Mouse (Mus musculus) Patski (cell line): ENCODE data around the gene Nrxn3. TPM values are rescaled to one million over a fixed set of nuclear protein-coding genes. Genes with fewer than 3 reads are reported as not detected.

Experiments used
- ATAC-seq: fragments of 100-300 bp; one replicate; pipeline ENCODE4 v1.8.0; 2021
- CTCF ChIA-PET: fragments of 350-600 bp; sonication (Branson Sonifier 250); formaldehyde crosslinking; loops from one replicate; lab custom pipeline; 2022; ENCODE audit warnings: inconsistent platforms; lab: Charles Lee
- POLR2A ChIA-PET: fragments of 350-600 bp; sonication (Branson Sonifier 250); formaldehyde crosslinking; loops from one replicate; lab custom pipeline; 2022; ENCODE audit warnings: antibody characterized with exemption, inconsistent platforms; lab: Charles Lee
- DNase-seq: peaks from one replicate; pipeline ENCODE4 v3.0.0-alpha.2; 2011; ENCODE audit warnings: low read depth, low spot score
- H3K27me3 ChIP-seq: fragments of 371-371 bp; one replicate; pipeline ENCODE4 v1.5.1; 2021
- CTCF ChIP-seq: fragments of 100-300 bp; IDR thresholded peaks from one replicate; pipeline ENCODE4 v1.5.1; 2021
- in situ Hi-C: fragments of 300-500 bp; cut with MboI; formaldehyde crosslinking; loops from 3 replicates; pipeline ENCODE4 v1.11.1; 2018; ENCODE audit warnings: low pct_unique_long_range_greater_than_20kb, mixed read lengths
- polyA plus RNA-seq: library from polyadenylated mRNA; unstranded; gene quantifications from one replicate; pipeline ENCODE4 v1.2.3, GENCODE M21; 2021

Nrxn3 gene
- polyA plus RNA-seq, 1 experiment from 2014 or later, result not detected

DNA sequence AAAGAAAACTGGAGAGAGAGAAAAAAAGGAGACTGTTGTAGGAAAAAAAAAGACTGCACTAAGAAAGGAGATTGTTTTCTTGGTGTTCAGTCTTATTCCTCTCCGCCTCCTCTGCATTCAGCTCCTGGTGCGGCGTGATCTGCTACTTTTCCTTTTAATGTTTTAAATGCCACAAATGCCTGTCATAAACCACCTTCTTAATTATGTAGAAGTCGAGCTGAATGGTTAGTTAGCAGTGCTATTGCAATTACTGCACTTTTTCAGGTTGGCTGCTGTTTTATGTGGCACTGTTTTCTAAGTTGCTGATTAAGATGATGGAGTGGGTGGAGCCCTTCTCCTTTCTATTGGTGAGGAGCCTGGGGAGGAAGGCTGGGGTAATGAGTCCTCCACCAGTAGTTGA lies 1131.7 kb downstream of the Nrxn3 start:
- CTCF ChIA-PET, result no interaction called here

DNA sequence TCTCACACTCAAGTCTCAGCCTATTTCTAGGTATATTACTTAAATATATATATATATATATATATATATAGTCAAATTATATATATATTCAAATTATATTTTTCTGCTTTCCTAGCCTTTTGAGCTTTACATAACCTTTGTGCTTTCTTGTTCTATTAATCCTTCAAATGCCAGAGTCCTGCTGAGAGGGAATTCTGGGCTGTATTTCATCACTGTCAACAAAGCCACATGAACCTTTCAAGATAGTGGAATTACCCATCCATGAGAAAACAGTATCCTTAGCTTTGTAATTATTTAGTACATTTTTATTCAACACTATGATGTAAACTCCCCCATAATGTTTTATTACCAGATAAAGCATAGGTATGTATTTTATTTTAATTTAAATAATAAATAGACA lies 1144.4 kb downstream of the Nrxn3 start:
- no peak for TF ChIP-seq CTCF
- in situ Hi-C loops, result no loop called here
- ATAC-seq, result no peak
- no peak for DNase-seq
- no peaks in the 10 kb centered on the region for H3K27me3 ChIP-seq
- CTCF ChIA-PET, result no interaction called here
- POLR2A ChIA-PET, result no interaction called here

More for the DNA sequence above, 1131.7 kb downstream of the Nrxn3 start:
- in situ Hi-C loops, result no loop called here
- POLR2A ChIA-PET, result no interaction called here
- H3K27me3 ChIP-seq, result no peaks in the 10 kb centered on the region
- no peak for TF ChIP-seq CTCF
- no peak for ATAC-seq
- DNase-seq, result no peak

DNA sequence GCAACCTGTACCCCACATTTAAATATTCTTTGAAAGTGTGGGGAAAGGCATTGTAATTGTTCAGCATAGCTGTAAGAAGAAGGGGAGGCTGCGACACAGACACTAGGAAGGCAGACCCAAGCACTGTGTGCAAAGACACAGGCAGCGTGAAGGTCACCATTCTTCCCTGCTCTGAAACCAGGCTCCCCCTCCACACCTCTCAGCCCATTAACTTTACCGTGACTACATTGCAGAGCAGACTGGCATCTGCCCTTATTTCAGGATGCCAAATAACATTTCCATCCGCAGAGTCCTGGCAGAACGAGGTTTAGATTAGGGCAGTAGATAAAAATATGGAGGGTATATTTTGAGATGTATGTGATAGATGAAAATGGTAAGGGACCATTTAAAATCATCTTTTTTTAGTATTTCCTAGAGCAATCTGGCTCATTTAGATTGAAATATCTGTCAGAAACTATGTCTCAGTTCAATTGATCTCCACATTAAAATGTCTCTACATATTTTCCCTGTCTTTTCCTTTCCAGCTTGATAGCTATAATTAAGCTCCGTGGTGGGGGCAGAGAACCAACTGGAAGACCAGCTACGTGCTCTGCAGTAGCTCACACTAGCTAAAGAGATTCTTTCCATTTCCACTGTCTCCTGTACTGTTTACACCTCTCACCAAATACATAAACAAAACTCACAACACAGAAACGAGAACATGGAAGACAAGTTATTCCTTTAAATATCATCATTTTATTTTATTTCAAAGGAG lies 1160.1 kb downstream of the Nrxn3 start:
- no peak for DNase-seq
- no peak for TF ChIP-seq CTCF
- ChIA-PET CTCF (no interaction called here), POLR2A (no interaction called here)
- H3K27me3 ChIP-seq, result no peaks in the 10 kb centered on the region
- ATAC-seq, result no peak
- in situ Hi-C loops, result no loop called here

DNA sequence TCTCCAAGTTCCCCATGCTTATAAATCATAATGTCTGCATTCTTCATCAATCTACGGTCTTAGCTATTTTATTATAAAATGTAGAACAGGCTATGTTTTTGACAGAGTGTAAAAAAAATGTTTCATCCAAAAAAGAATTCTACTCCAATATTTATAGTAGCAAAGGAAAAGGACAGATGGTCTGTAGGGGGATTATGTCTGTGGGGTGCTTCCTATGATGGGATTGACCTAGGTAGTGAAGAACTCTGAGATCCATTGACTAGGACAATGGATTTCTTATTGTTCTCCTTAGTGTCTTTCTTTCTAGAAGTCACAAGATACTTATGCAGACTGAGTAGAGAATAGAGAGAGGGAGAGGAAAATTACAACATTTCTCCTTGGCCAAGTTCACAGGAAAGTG lies 1161.9 kb downstream of the Nrxn3 start:
- ATAC-seq, result no peak
- DNase-seq, result no peak
- no peaks in the 10 kb centered on the region for H3K27me3 ChIP-seq
- POLR2A ChIA-PET, result no interaction called here
- TF ChIP-seq CTCF, result no peak
- CTCF ChIA-PET, result no interaction called here
- in situ Hi-C loops, result no loop called here

DNA sequence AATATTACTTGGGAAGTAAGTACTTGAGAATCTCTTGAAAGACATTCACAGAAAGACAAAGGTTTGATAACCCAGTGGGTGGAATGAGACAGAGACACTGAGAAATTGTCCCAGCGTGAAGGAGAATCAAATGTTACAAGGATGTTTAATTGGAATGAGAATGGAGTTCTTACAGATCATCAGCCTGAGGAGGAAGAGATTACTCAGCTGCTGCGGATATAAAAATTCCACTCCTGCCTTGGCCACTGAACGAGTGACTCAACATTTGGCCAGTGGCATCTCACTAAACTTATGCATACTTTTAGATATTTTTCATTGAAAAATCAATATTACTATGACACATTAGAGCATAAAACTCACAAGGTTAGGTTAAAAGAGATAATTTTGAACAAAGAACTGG lies 1166.0 kb downstream of the Nrxn3 start:
- CTCF ChIA-PET, result no interaction called here
- POLR2A ChIA-PET, result no interaction called here
- DNase-seq (no peak), ATAC-seq (no peak)
- TF ChIP-seq CTCF, result no peak
- in situ Hi-C loops, result no loop called here
- H3K27me3 ChIP-seq, result no peaks in the 10 kb centered on the region

DNA sequence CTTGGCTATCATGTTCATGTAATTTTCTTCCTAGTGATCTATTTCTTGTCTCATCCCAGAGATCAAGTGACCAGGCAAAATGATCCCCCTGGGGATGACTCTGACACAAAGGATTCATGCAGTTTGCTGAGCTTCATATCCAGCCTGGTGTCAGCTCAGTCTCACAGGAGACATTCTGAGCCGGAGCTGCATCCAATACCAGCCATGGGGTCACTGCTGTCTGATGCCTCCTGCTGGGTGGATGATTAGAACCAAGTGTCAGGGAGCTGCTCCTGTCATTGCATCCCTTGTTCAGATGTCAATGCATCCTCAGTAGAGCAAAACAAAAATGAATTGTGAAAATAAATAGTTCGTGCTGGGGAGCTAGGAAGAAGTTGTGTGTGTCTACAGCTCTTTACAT lies 1174.2 kb downstream of the Nrxn3 start:
- DNase-seq (no peak), ATAC-seq (no peak)
- CTCF ChIA-PET, result interaction anchor here (1.7 kb wide), 1 partner anchor 27 kb away, joined by 3 read pairs; no protein-coding TSS in a partner anchor
- H3K27me3 ChIP-seq, result no peaks in the 10 kb centered on the region
- POLR2A ChIA-PET, result no interaction called here
- in situ Hi-C loops, result no loop called here
- no peak for TF ChIP-seq CTCF

DNA sequence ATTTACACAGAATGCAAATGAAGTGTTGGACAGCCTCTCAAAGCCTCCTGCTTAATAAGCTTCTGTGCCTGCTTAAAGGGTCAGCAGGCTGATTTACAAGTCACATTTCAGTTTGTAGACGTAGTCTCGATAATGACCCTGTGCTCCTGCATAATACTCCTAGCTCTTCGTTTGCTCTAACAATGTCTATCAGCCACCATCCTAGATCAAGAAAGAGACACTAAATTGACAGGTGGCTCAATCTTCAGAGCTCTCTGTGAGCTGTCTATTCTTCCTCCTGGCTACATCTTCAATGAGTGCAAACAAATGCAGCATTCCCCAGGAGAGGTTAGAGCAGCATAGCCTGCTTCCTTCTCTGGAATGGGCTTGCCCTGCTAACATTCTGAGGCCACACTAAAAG lies 1186.9 kb downstream of the Nrxn3 start:
- POLR2A ChIA-PET, result no interaction called here
- CTCF ChIA-PET, result interaction anchor here (1.2 kb wide), 1 partner anchor 9 kb away, joined by 3 read pairs; no protein-coding TSS in a partner anchor
- ATAC-seq (no peak), DNase-seq (no peak)
- H3K27me3 ChIP-seq, result peaks cover 5% of the 10 kb centered on the region
- no peak for TF ChIP-seq CTCF
- in situ Hi-C loops, result no loop called here

DNA sequence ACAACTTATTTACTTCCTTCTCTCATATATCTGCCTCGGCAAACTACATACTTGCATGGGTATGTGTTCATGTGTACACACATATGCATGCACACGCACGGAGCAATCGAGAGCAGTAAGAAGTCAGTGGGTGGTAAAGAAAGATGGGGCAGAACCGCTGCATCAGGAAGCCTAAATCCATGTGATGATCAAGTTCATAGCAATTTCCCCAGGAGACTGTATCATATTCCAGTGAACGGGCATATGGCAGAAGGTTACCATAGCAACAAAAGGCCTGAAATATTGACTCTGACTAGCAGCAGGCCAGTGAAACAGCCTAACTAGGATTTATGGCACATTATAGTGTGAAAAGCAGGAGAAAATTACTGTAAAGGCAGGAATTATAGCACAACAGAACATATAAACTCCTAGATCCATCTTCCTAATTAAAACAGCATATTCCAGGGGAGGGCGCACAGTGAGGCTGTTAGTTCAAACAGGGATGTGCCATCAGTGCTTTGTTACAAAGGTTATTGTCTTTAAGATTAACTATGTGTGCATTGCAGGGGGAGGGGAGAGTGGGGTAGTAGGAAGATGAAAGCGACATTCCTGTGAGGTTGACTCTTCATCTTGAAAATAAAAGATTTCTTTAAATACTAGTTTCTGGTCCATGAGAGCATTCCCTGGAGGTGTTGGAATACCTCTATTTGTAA lies 1195.6 kb downstream of the Nrxn3 start:
- POLR2A ChIA-PET, result no interaction called here
- no peak for DNase-seq
- in situ Hi-C loops, result no loop called here
- no peaks in the 10 kb centered on the region for H3K27me3 ChIP-seq
- TF ChIP-seq CTCF, result no peak
- ATAC-seq, result no peak
- CTCF ChIA-PET, result no interaction called here

DNA sequence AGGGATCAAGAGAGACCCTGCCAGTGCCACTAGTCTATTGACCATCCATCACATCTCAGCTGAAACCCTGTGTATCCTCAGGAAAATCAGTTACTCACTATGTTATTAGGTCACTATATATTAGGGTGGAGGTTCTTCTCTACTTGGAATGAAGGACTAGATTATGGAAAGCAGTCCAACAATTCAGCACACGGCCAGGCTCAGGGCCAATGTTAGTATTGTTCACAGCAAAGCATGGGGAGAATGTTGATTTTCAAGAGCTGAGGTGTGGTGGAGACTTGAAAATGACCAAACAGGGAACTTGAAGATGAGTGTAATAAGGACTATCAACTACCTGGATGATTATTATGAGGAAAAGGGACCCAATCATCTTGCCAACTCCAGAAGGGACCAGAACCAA lies 1209.7 kb downstream of the Nrxn3 start:
- ChIA-PET POLR2A (no interaction called here), CTCF (no interaction called here)
- no peak for ATAC-seq
- no peak for TF ChIP-seq CTCF
- H3K27me3 ChIP-seq, result no peaks in the 10 kb centered on the region
- DNase-seq, result no peak
- in situ Hi-C loops, result no loop called here

DNA sequence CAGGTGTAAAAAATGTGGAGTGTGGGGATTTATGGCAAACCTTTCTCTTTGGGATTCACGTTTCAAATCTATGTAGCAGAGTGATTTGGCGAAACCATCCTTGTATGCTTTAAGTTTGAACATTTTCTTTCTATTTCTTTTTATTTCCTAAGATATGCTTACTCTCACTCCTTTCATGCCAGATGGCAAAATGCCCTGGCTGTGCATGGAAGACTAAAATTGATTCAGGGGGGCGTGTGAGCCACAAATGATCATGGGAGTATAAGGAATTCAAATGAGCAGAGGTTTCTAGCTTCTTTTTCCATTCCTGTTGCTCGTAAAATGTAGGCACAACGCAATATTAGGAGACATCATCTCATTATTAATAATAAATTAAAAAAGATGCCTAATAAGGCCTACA lies 1211.0 kb downstream of the Nrxn3 start:
- DNase-seq (no peak), ATAC-seq (no peak)
- H3K27me3 ChIP-seq, result no peaks in the 10 kb centered on the region
- ChIA-PET POLR2A (no interaction called here), CTCF (no interaction called here)
- in situ Hi-C loops, result no loop called here
- no peak for TF ChIP-seq CTCF

DNA sequence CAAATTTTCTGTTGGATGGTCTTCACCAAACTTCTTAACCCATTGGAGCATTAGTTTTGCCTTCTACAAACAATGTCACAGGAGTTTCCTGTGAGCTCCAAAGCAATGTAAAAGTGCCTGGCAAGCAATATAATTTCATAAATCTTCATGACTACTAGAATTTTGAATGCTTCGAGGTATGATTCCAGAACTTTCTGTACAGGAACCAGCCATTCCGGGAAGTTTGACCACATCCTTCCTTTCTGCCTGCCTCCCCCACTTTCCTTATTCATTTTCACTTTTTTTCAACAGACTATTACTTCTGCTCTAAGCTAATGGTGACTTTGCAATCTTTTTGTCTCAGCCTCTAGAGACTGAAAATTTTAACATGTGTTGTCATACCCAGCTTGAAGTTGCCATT lies 1218.1 kb downstream of the Nrxn3 start:
- no peaks in the 10 kb centered on the region for H3K27me3 ChIP-seq
- POLR2A ChIA-PET, result no interaction called here
- CTCF ChIA-PET, result no interaction called here
- ATAC-seq (no peak), DNase-seq (no peak)
- TF ChIP-seq CTCF, result no peak
- in situ Hi-C loops, result no loop called here
